Mouse (Mus musculus) myocyte (in vitro differentiated cells): ENCODE data around the gene Yju2.
A peak's percentile ranks its signal among the peaks of the same experiment; 100 is the strongest.

ENCODE experiments used
- CEBPB ChIP-seq: IDR thresholded peaks from 2 replicates; pipeline ENCODE4 v1.6.1; 2011; ENCODE audit warnings: mild to moderate bottlenecking, moderate library complexity; ENCODE audit not compliant: poor library complexity, insufficient read depth, severe bottlenecking
- MAX ChIP-seq: IDR thresholded peaks from one replicate; pipeline ENCODE4 v1.6.1; 2011; ENCODE audit warnings: low read depth, mild to moderate bottlenecking, control low read depth
- POLR2A ChIP-seq: IDR thresholded peaks from one replicate; pipeline ENCODE4 v1.6.1; 2011; ENCODE audit warnings: low read depth, mild to moderate bottlenecking, control low read depth, moderate library complexity; ENCODE audit not compliant: insufficient read length
- USF1 ChIP-seq: IDR thresholded peaks from one replicate; pipeline ENCODE4 v1.6.1; 2011; ENCODE audit warnings: low read depth, mild to moderate bottlenecking, control low read depth, moderate library complexity

GRCm38 (mm10) chr17:56008356-56009087, 49.6 kb downstream of the Yju2 start:
- TF ChIP-seq CEBPB = no peak
- peak; percentile 4 for TF ChIP-seq USF1
- TF ChIP-seq POLR2A = peak; percentile 64
- no peak for TF ChIP-seq MAX
